Mouse (Mus musculus) telencephalon, adult 2 months (tissue): ENCODE measurements around the gene 1700029H14Rik.

ENCODE experiments used
- DNase-seq: peaks from one replicate; pipeline ENCODE4 v3.0.0-alpha.2; 2011; ENCODE audit warnings: low read depth, low spot score

The 1700029H14Rik gene

DNA sequence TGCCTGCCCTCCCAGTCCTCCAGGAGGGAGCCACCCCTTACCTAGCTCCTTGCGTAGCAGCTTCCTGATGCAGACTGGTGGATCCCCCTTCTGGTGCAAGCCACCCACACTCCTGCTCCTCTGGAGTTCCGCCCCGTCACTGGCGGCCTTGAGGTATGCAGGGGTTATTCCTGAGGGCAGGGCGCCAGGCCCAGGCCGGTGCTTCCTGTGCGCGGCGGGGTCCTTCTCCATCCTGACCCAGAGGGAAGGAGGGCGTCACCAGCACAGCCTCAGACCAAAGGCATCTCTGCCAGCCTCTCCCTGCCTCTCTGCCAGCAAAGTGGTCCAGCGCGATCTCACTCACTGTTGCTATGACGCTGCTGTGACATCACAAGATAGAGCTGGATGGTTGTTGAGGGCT is at the start of gene 1700029H14Rik:
Gene 1700029H14Rik, minus strand, starts transcription at position 344 of the 400 bp plus-strand sequence.
- DNase-seq, result no peak

DNA sequence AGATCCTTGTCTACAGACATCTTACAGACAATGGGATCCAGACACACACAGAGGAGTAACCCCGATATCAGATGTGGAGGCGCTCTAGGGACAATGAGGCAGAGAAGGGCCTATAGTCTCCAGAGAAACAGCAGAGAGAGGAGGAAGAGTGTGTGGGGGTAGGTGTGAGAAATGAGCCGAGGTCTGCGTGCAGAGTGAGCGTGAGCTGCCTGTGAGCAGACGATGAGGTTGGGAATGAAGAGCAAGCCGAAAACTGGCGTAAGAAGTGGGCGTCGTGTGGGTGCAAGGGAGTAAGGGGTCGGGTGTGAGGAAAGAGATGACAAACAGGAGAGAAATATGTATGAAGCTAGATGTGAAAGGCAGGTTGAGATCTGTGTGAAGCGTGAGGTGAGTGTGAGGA is 49.4 kb upstream of the 1700029H14Rik start:
- peak; percentile 71 for DNase-seq

DNA sequence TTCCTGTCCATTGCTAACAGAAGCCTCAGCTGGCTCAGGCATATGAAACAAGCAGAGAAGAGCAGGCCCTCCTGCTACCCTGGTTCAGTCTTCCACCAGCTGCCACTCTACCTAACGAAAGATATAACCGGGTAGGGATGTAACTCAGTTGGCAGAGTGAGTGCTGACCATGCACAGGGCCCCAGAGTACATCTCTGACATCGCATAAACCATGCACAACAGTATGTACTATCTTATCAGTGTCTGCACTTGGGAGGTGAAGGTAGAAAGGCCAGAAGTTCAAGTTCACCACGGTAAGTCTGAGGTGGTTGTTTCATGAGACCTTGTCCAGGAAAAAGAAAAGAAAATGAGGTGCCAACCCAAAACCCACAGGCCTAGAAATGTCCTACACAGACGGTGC is 47.7 kb upstream of the 1700029H14Rik start:
- DNase-seq, result no peak

DNA sequence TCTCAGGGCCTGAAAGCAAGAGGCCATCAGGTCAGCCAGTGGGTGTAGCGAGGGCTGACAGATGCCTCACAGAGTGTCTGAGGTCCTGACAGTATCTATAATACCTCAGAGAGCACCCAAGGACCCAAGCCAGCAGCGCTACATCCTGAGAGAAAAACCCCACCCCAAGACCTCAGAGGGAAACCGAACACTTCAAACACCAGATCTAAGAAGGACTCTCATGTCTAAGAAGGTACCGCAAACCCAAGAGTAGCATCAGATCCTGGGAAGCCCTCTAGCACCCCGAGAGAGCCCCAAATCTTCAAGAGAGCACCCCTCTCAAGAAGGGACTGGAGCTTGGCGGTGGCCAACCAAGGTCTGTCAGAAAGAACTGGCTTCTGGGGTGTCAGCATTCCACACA is 46.7 kb upstream of the 1700029H14Rik start:
- no peak for DNase-seq

DNA sequence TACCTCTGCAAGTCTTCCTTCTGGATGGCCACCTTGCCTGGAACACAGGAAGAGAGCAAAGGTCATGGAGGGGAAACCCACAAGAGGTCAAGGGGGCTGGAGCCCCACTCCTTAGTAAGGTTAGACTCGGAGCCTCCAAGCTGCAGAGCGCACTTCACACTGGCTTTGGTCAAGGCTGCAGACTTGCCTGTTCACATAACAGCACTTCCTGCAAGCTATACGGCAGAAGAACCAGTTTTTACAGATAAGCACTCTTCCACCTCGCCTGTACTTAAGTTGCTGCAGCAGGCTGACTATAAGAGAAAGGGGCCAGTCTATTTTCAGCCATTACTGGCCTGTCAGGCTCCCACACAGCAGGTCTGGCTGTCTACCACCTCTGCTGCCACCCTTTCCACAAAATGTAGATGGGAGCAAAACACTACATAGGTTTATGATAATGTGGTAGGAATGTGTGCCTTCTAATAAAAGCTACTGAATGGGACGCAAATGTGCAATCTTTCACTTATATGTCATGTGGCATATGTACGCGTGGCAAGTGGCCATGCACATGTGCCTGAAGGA is 43.7 kb upstream of the 1700029H14Rik start:
- no peak for DNase-seq

DNA sequence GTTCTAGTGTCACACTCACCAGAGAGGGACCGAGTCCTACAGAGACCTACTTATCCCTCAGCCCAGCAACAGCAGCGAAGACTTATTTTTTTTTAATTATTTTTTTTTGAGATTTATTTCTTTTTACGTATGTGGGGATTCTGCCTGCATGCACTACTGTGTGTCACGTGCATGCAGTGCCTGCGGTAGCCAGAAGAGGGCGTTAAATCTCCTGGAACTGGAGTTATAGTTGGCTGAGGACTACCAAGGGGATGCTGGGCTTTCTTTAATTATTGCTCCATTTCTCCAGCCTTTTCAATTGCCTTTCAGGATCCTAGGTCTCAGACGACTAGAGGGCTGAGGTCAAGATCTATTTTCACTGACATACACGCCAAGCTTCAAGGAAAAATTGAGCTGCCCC is 40.4 kb upstream of the 1700029H14Rik start:
- DNase-seq, result no peak

DNA sequence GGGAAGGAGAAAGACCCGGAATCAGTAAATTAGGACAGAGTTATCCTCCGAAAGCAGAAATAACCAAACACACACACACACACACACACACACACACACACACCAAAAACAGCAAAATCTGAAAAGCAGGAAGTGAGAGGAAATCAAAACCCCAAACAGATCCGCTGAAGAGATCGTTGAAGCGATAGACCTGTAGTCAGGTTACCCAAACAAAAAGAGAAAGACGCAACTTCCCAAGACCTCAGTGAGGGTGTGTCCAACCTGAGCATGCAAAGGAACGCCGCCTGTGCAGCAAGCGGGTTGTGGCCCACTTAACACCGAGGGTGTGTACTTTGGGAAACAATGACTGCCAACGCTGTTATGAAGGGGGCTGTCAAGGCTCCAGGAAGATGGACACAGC is 38.9 kb upstream of the 1700029H14Rik start:
- DNase-seq, result no peak

DNA sequence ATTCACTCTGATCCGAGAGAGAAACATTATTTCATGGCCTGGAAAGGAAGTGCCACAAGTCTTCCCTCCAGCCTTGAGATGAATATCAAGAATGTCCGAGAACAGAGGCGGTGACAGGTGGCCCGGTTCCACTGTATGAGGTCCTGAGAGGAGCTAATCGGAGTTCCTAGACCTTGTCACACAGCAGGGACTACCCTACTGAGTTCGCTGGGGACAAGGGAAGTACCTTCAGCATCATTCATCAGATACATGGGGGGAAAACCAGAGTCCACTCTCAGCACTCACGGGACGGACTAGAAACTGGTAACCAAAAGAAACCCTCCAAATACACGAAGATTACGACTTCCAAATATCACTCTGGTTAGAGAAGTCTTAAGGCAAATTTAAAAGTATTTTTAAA is 38.5 kb upstream of the 1700029H14Rik start:
- DNase-seq, result no peak

DNA sequence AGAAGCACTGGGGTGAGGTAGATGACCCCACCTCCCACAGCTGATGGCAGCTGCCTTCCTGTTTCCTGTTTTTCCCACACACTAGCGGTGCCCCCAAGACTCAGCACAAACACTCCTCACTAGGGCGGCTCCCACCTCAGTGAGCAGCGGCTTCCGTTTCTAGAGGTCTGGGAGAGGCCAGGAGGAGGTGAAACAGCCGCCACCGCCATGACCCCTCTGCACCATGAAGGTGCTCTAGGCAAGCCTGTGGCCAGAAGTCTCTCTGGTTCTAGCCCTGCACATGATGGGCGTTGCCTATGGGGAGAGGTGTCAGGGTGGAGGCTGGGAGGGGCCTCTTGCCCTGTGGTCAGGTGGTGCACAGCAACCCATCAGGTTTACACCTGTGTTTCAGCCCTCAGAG is 37.9 kb upstream of the 1700029H14Rik start:
- DNase-seq, result no peak

DNA sequence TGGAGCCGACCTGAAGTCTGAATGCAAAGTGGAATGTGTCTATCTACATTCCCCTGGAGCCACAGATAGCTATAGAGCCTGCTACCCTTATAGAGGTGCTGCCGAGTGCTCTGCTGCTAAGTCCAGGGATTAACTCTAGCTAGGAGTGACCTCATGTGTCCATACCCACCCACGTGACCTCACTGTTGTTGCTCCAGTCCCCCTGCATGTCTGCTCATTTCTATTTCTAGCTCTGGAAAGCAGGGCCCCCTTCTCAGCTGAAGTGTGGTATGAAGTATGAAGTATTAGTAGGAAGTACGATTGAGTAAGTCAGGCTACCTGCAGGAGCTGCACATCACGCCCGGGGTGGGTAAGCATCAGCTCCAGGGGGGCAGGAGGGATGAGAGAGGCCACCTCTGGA is 35.5 kb upstream of the 1700029H14Rik start:
- DNase-seq, result no peak

DNA sequence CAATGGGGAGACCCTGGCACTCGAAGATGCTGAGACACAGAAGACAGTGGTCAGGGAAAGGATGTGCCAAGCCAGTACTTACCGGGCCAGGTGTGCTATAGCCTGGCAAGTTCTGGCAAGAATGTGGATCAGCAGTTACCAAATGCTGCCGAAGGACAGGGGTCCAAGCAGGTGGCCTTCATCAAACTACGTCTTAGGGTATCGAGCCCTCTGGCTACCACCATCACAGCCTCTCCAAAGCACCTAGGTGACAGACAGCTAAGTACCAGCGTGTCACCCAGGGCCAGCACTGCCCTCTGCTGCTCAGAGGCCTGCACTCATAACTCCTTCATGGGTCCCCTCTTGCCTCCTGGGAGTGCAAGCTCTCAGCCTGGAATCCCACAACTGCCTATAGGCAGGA is 33.6 kb upstream of the 1700029H14Rik start:
- no peak for DNase-seq

DNA sequence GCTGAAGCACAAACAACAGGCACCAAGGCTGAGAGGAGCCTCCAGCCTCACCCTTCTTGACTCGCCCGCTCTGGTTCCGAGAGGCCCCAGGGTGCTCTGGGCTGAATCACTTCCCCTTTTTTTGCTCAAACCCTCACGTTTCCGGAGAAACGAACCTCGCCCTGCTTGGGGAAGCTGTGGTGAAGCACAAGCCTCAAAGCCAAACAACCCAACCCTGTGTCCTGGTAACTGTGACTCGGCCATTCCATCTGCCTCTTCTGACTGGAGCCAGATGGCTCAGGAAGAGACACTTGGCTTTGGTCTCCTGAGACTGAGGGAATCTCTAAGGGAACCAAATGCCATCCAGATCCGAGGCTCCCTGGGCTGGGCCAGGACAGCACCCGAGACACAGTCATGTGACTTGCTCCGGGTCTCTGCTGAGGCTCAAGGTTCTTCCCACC is 32.6 kb upstream of the 1700029H14Rik start:
- no peak for DNase-seq

DNA sequence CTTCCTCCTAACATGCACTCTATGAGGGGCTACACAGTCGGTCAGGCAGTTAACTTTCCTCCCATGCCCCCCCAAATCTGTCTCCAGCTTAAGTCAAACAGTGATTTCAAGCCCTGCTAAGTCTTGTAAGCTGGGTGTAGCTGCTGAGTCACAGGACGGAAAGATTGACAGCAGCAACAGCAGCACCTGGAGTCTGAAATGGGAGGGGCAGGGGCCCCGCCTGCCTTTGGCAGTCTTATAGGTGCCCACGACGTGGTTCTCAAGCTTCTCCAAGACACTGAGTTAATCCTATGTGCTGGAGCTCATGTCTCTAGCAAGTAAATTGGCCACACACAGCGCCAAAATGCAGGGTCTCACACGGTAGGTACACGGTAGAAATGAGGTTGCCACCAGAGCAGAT is 31.1 kb upstream of the 1700029H14Rik start:
- DNase-seq, result no peak

DNA sequence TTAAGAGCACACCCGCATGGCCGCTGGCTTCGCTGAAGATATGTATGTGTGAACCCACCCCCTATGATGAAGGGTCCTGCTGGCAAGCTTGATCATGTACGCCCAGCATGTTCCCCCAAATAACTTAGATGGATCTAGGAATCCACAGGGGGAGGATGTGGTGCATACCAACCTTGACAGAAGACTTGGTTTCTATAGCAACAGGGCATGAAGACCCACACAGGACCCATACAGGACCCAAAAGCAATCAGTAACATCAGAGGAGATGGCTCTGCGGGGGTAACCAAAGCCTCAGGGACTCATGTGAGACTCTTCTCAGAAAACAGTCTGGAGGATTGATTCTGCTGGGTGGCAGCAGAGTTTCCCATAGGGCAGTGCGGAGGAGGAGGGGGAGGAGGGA is 29.0 kb upstream of the 1700029H14Rik start:
- DNase-seq, result no peak

DNA sequence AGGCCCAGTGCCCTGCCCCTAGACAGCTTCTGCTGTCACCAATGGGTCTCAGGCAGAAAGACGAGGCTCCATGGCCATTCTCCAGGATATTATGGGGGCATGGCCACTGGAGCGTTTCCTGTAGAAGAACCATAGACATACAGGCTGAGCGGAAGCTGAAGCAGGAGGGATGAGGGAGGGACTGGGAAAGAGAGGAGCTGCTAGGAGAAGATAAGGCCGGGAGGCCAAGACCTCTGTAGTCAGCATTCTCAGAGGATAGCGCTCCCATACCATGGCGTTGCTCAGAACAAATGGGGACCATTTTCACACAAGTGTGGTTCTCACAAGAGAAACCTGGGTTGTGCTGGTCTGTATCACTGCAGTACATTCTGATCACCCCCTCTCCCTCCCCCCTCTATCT is 26.8 kb upstream of the 1700029H14Rik start:
- DNase-seq, result no peak

DNA sequence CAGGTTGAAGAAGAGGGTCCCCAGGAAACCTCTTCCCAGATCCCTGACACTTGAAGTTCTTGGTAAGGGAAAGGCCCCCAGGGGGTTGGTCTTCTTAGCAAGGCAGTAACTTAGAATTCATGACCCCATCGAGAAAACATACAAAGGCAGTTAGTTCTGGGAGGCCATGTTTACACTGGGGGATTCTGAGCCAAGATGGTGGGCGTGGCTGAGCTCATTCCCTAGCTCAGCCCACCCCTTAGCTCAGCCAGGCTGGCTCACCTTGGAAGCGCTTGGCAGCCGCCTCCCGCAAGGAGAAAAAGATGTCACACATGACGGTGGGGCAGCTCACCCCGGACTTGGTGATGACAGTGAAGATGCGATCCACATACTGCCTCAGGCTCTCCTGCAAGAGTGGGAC is 22.4 kb upstream of the 1700029H14Rik start:
- no peak for DNase-seq

DNA sequence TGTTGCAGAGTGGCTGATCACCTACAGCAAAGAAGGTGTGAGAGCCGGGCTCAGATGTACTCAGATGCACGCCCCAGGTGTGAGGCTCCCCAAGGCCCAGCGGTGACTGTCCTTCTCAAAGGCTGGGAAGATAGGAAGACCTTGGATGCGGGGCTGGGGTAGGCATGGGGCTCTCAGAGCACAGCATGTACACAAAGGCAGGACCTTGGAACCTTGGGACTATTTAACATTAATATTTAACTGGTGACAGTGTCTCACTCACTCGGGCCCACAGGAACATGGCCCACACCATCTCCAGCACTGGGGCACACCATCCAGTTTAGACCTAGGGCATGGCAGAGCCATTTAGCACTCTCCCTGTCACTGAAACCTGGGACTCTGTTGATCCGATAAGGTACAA is 15.6 kb upstream of the 1700029H14Rik start:
- DNase-seq, result no peak

DNA sequence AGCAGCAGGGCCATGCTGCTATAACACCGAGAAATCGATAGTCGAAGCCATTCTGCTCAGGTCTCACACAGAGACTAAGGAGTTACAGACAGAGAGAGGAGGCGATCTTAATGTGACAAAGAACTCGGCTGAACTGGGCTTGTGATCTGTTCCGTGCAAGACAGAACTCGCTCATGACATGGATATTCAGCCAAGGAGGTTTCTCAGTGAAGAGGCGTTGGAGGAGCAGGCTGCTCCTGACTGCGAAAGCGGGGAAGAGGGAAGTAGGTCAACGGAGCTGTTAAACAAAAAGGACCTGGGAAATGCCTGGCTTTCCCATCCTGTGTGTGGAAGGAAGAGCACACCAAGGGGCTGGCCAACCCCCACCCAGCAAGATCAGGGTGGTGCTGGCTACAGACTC is 9.7 kb upstream of the 1700029H14Rik start:
- DNase-seq, result peak; percentile 69

DNA sequence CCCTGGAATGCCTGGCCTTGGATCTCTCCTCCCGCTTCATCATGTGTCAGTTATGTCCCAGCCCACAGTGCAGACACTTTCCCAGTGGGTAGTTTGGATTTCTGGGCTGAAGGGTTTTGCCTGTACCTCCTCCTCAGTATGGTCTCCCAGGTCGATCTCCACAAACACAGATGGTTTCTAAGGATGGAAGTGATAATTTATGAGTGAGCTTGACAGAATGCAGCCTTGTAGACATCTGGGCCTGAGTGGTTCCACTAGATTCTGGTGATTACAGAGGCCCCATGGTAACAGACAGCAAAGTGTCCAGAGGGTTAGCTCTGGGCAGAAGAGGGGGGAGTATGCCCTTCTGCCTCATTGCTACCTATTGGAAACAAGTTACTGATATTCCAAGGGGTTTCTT is 4.7 kb downstream of the 1700029H14Rik start:
- DNase-seq, result no peak

DNA sequence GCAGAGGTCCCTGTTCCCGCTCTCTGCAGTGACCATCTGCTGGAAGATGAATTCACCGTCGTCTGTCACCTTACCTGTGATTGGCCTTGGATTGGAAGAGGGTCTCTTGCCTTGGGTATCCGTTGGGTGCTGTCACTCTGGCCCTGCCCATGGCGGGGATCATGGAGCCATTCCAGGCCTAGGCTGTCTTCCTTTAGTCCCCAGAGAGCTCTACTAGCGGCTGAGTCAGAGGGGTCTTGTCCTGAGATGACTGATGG is 10.8 kb downstream of the 1700029H14Rik start:
- DNase-seq, result no peak

DNA sequence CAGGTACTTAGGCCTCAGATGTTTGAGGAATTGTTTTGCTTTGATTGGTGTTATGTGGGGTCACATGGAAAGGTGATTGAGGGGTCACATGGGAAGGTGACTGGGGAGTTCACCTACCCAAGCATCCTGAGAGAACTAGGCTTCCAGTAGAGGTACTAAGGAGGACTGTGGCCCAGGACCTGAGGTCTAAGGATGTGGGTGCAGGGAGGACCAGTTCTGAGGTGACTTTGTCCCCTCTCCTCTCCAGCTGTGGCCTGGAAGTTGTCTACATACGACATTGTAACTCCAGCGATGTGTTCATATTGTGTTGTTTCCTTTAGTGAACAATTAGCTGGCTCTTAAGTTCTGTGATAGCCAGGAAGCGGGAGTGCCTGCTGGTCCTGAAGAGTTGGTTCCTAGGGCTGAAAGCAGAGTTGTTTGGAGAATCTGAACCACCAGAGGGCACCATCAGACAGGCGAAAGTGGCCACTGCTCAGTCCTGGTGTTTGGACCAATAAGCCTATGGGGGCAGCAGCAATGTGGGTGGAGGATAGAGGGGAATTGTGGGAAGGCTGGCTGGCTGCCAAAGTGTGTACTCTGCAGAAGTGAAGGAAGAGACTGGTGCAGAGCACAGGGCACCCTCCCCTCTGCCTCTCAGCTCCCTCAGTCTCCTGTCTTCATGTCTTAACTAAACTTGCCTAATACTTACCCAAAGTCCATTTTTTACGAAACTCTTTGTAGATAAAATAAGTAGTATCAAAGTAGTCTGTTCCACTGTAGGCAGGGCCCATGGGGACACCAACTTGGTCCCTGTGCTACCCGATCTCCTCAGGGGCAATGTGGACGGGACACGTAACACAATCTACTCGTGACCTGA is 11.3 kb downstream of the 1700029H14Rik start:
- DNase-seq, result peak; percentile 94

DNA sequence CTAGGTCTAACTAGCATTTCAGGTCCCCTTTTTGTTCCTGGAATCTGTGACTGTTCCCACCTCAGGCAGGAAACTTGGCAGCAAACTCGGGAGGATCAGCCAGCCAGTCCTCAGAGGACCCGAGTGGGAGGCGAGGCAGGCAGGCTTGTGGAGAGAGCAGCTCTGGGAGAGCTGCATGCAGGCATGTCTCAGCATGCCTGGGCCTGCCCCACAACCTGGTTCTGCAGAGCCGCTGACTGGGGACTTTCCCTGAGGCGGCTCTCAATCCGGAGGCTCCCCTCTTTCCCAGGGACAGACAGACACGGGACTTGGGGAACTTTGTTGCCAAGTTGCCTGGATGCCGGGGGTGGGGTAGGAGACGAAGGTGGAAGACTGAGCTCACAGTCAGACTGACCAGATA is 13.4 kb downstream of the 1700029H14Rik start:
- DNase-seq, result no peak

DNA sequence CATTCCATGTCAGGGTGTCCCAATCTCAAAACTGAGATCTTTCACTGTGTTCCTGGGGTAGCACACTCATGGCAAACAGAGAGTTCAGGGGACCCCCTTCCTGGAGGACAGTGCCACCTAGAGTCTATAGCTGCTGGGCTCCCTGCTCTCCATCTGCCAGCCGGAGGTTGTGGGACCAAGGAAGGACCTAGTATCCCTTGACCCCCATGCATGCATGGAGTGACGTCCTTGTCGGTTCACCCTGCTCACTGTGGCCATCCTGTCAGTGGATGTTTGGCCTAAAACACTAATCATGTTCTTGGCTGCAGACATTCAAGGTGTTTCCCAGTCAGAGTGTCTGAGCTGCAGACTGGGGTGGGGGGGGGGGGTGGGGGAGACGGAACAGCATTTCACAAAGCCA is 14.0 kb downstream of the 1700029H14Rik start:
- DNase-seq, result no peak

DNA sequence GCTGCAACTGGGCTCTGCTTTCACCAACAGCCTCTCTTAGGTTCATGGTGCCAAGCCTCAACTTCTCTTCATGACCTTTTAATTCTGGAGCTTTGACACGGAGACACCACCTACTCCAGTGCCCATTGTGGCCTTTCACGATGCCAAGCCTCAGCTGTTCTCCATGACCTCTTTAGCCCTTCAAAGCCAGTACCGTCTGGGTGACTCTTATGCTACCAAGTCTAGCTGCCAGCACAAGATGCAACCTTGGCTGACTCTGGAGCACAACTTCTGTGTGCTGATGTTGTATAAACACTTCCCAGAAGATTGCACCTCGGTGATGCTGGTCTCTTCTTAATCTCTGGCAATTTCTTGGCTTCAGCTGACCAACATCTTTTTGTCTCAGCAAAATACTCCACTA is 15.8 kb downstream of the 1700029H14Rik start:
- no peak for DNase-seq
